Mouse (Mus musculus) lung, embryonic 15.5 days (tissue): ENCODE data around the gene Mettl15. TPM values are rescaled to one million over a fixed set of nuclear protein-coding genes. Genes with fewer than 3 reads are reported as not detected.

Experiments
- ATAC-seq: fragments of 200-750 bp; cut with Nextera tagmentation; 2 replicates; pipeline ENCODE4 v1.8.0; 2017; ENCODE audit warnings: moderate number of reproducible peaks, borderline replicate concordance; ENCODE audit not compliant: low FRiP score, low TSS enrichment; ENCODE audit errors: extremely low read depth
- H3K27ac ChIP-seq: fragments of 300-500 bp; sonication (generic); 2 replicates; pipeline ENCODE4 v1.5.1; 2015; ENCODE audit warnings: moderate library complexity, mild to moderate bottlenecking, inconsistent platforms
- H3K27me3 ChIP-seq: fragments of 300-500 bp; sonication (generic); 2 replicates; pipeline ENCODE4 v1.6.1; 2015; ENCODE audit warnings: inconsistent platforms
- H3K36me3 ChIP-seq: fragments of 300-500 bp; sonication (generic); 2 replicates; pipeline ENCODE4 v1.6.1; 2015; ENCODE audit warnings: inconsistent platforms
- H3K4me1 ChIP-seq: fragments of 300-500 bp; sonication (generic); 2 replicates; pipeline ENCODE4 v1.6.1; 2015; ENCODE audit warnings: inconsistent platforms
- H3K4me2 ChIP-seq: fragments of 300-500 bp; sonication (generic); 2 replicates; pipeline ENCODE4 v1.6.1; 2015; ENCODE audit warnings: inconsistent platforms, mild to moderate bottlenecking, moderate library complexity
- H3K4me3 ChIP-seq: fragments of 300-500 bp; sonication (generic); 2 replicates; pipeline ENCODE4 v1.5.1; 2015; ENCODE audit warnings: mild to moderate bottlenecking, inconsistent platforms
- H3K9ac ChIP-seq: fragments of 300-500 bp; sonication (generic); 2 replicates; pipeline ENCODE4 v1.6.1; 2015; ENCODE audit warnings: inconsistent platforms
- H3K9me3 ChIP-seq: fragments of 300-500 bp; sonication (generic); 2 replicates; pipeline ENCODE4 v1.6.1; 2016; ENCODE audit warnings: inconsistent platforms
- WGBS: fragments of 180-500 bp; shearing (Covaris S2); methylation state at CpG from one replicate; pipeline ENCODE4 v1.1.7; 2015; 5-methylcytosine and 5-hydroxymethylcytosine counted together
- polyA plus RNA-seq: library from polyadenylated mRNA; unstranded; fragments of >200 nt; fragmentation: Nextera tagmentation; extraction: Ambion mirVana; gene quantifications from 2 replicates; pipeline ENCODE4 v1.2.1, GENCODE M21; 2015

The Mettl15 gene
- polyA plus RNA-seq, 1 experiment from 2014 or later = 16.6 TPM

DNA sequence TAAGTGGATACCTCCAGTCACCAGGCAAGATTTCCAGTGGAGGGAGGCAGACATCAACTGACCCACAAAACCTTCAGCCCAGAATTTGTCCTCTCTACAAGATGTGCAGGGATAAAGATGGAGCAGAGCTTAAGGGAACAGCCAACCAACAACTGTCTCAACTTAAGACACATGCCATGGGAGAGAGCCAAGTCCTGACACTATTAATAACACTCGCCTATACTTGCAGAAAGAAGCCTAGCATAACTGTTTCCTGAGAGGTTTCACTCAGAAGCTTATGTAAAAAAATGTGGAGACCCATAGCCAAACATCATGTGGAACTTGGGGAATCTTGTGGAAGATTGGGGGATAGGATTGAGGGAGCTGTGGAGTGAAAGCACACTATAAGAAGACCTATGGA lies 124.4 kb downstream of the Mettl15 start:
- Histone ChIP-seq H3K9ac (no peak overlapping the region), H3K36me3 (no peaks in the 10 kb centered on the region), H3K4me2 (no peak overlapping the region), H3K27ac (no peak overlapping the region), H3K9me3 (no peaks in the 10 kb centered on the region), H3K4me3 (no peak overlapping the region), H3K27me3 (no peaks in the 10 kb centered on the region), H3K4me1 (no peaks in the 10 kb centered on the region)
- ATAC-seq = no peak
- WGBS = 65% methylated on average over 1 of the region's 1 CpGs

DNA sequence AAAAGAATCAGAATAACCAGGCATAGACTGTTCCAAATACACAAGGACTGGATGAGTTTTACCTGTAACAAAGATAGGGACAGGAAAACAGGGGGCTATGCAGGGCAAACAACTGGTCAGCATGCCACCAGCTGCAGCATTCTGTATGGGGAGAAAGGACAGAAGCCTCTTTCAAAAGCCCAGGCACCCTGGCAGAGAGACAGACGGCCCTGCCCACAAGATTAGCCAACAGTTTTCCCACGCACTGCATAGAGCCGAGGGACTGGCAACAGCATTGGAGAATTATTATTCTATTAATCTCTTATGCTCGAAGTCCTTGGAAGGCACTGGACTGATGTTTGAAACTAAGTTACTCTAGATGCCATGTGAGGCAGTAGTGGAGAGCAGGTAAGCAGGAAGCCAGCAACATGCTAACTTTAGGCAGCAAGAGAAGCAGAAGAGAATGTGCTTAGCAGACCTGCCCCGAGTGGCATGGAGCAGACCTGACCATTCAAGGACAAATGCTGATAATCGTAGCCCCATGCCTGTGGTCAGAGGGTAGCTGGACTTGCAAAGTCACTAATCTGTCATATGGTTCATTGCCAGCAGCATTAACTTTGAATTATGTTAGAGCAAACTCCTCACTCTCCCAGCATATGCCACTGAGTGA lies 127.0 kb downstream of the Mettl15 start:
- Histone ChIP-seq H3K27me3 (no peaks in the 10 kb centered on the region), H3K36me3 (no peaks in the 10 kb centered on the region), H3K4me1 (no peaks in the 10 kb centered on the region), H3K9me3 (no peaks in the 10 kb centered on the region), H3K9ac (no peak overlapping the region), H3K27ac (no peak overlapping the region), H3K4me3 (no peak overlapping the region), H3K4me2 (no peak overlapping the region)
- WGBS = 63% methylated on average over 6 of the region's 6 CpGs
- ATAC-seq = no peak

DNA sequence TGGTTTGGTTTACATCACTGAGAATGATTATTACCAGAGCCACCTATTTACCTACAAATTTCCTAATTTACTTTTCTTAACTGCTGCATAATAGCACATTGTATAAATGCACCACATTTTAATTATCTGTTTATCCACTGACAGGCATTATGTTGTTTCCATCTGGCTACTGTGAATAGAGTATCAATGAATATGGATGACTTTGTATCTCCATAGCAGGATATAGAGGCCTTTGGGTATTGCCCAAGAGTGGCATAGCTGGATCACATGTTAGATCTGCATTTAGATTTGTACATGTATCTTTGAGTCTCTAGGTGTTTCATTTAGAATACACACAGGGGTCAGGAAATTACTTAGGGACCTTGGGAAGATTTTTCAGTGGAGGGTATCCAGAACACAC lies 133.3 kb downstream of the Mettl15 start:
- no peak overlapping the region for H3K4me3 ChIP-seq
- H3K9ac ChIP-seq = no peak overlapping the region
- no peaks in the 10 kb centered on the region for H3K4me1 ChIP-seq
- no peak overlapping the region for H3K27ac ChIP-seq
- no peak overlapping the region for H3K4me2 ChIP-seq
- H3K9me3 ChIP-seq = no peaks in the 10 kb centered on the region
- ATAC-seq = no peak
- no peaks in the 10 kb centered on the region for H3K27me3 ChIP-seq
- H3K36me3 ChIP-seq = no peaks in the 10 kb centered on the region

DNA sequence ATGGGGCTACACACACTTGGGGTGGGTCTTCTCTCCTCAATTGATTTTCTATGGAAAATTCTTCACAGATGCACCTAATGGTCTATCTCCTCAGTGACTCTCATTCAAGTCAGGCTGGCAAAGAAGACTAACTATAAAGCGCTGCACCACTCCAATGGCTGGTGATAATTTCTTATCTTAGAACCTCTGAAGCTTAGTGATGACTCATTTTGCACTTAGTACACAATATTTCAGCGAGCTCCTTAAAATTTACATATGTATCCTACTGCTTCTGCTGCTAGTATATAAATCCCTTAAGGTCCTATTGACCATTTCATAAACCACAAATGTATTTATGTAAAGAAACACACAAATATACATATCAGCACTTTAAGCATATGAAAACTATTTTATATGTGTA lies 136.1 kb downstream of the Mettl15 start:
- Histone ChIP-seq H3K27ac (no peak overlapping the region), H3K4me3 (no peak overlapping the region), H3K9me3 (no peaks in the 10 kb centered on the region), H3K9ac (no peak overlapping the region), H3K27me3 (no peaks in the 10 kb centered on the region), H3K4me2 (no peak overlapping the region), H3K36me3 (no peaks in the 10 kb centered on the region), H3K4me1 (no peaks in the 10 kb centered on the region)
- WGBS = 91% methylated on average over 2 of the region's 2 CpGs
- ATAC-seq = no peak

DNA sequence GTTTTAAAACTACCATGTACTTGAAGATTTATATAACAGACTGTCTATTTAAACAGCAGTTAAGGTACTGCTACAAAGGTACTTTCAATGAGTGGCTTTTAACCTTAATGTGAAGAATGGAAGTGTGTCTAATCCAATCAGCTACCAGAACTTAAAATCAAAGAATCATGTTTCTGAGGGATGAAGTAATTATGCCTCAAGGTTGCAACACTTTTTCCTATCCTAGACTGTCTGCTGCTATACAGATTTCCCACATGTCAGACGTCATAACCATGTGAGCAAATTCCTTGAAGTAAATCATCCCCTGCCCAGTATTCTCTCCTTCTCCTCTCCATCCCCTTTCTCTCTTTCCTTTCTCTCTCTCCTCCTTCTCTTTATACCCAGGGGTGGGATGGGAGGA lies 140.2 kb downstream of the Mettl15 start:
- no peaks in the 10 kb centered on the region for H3K9me3 ChIP-seq
- H3K27me3 ChIP-seq = no peaks in the 10 kb centered on the region
- H3K4me1 ChIP-seq = no peaks in the 10 kb centered on the region
- H3K4me2 ChIP-seq = no peak overlapping the region
- no peak overlapping the region for H3K4me3 ChIP-seq
- no peak for ATAC-seq
- no peak overlapping the region for H3K27ac ChIP-seq
- no peak overlapping the region for H3K9ac ChIP-seq
- 68% methylated on average over 1 of the region's 1 CpGs for WGBS
- no peaks in the 10 kb centered on the region for H3K36me3 ChIP-seq

DNA sequence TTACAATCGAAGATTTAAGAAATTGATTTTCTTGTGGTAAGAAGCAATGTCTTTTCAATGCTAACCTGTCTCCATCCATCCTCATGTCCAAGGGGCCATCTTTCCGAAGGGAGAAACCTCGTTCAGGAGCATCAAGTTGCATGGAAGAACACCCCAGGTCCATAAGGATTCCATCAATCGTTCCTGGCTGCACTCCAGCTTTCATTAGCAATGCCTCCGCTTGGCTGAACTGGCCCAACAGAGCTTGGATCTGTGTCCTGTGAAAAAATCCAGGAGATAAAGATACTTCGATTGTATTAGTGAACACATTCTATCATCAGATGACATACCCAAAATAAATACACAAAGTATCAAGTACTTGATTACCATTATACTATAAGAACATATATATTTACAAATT lies 143.3 kb downstream of the Mettl15 start:
- no peak overlapping the region for H3K27ac ChIP-seq
- no peak overlapping the region for H3K4me2 ChIP-seq
- H3K9me3 ChIP-seq = no peaks in the 10 kb centered on the region
- H3K4me3 ChIP-seq = no peak overlapping the region
- H3K36me3 ChIP-seq = no peaks in the 10 kb centered on the region
- H3K27me3 ChIP-seq = no peaks in the 10 kb centered on the region
- H3K4me1 ChIP-seq = no peaks in the 10 kb centered on the region
- ATAC-seq = no peak
- WGBS = 66% methylated on average over 6 of the region's 6 CpGs
- no peak overlapping the region for H3K9ac ChIP-seq

DNA sequence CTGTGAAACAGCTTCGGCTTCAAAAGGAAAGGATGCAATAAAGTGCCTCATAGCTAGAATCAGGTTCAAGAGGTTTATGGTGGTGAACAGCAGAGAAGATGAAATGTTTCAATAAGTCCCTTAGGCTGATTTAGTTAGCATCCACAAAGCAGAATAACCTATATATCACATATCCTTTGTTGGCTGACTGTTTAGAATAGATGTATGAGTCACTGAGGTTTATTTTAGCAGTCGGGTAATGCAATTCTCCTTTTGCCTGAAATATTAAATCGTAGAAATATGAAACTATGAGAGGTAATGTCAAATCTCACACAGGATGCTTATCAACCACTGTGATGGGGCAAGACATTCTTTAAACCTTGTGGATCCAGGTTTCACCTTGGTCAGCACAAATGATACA lies 149.8 kb downstream of the Mettl15 start:
- Histone ChIP-seq H3K9me3 (no peaks in the 10 kb centered on the region), H3K4me2 (no peak overlapping the region), H3K36me3 (no peaks in the 10 kb centered on the region), H3K4me1 (no peaks in the 10 kb centered on the region), H3K4me3 (no peak overlapping the region), H3K9ac (no peak overlapping the region), H3K27ac (no peak overlapping the region), H3K27me3 (no peaks in the 10 kb centered on the region)
- ATAC-seq = no peak
- 82% methylated on average over 3 of the region's 3 CpGs for WGBS

DNA sequence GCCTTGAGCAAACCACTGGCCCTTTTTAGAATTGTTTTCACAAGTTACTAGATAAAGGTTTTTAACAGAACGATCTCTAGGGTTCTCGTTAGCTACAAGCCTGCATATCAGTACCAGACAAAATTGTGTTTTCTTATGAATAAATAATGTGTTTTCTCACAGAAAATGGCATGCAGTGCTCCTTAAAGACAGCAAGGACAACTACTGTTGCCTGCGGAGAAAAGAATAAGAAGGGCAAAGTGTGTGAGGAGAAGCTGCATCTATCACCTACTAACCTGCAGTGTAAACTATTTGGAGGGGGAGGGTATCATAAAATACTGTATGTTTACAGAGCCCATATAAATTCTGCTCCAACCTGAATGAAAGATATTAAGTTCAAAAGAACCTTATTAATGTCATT lies 150.6 kb downstream of the Mettl15 start:
- Histone ChIP-seq H3K4me2 (no peak overlapping the region), H3K4me3 (no peak overlapping the region), H3K27ac (no peak overlapping the region), H3K4me1 (no peaks in the 10 kb centered on the region), H3K36me3 (no peaks in the 10 kb centered on the region), H3K9ac (no peak overlapping the region), H3K27me3 (no peaks in the 10 kb centered on the region), H3K9me3 (no peaks in the 10 kb centered on the region)
- WGBS = 93% methylated on average over 3 of the region's 3 CpGs
- ATAC-seq = no peak

DNA sequence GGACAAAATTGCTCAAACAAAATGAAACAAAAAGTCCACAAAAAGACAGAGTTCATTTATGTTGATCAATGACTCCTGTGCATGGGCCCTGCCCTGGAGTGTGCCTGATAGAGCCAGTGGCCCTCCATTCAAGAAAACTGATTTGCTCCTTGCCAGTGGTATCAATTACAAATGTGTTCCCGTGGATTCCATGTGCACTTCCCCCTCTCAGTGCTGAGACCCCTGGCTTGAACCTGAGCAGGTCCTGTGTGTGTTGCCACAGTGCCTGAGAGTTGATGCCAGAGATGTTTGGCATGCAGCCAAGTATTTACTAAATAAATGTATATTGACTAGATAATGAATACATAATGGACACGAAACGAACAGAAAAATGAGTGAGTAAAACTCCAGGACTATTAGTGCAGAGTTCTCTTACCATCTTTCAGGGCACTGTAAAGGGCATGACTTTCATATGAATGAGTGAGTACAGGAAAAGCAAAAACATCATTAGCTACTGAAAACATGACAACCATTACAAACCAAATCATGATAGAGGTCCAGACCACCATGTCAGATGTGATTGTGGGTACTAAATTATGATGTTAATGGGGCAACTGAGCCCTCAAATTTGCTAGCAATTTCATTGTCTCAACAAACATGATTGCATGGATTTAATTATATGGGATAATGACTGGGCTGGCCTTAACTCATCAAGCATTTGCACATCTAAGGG lies 174.6 kb downstream of the Mettl15 start:
- Histone ChIP-seq H3K4me2 (no peak overlapping the region), H3K27ac (no peak overlapping the region), H3K9me3 (no peaks in the 10 kb centered on the region), H3K27me3 (no peaks in the 10 kb centered on the region), H3K36me3 (no peaks in the 10 kb centered on the region), H3K4me3 (no peak overlapping the region), H3K4me1 (no peaks in the 10 kb centered on the region), H3K9ac (no peak overlapping the region)
- WGBS = 61% methylated on average over 3 of the region's 3 CpGs
- no peak for ATAC-seq

DNA sequence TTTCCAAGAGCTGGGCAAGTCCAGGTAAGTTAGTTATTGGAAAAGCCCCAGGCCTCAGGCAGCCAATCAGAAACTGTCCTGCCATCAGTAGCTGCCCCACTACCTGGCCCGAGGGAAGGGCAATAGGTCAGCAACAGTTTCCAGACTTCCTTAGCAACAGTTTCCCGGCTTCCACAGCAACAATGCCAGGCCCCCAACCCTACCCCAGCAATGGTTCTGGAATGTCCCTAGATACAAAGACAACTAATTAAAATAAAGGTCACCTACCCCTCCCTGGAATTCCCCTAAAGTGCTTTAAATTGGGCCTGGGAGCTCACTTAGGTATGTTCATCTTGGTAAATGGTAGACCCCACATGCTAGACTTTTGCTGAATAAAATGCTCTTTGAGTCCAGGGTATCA lies 230.9 kb downstream of the Mettl15 start:
- no peak for ATAC-seq
- Histone ChIP-seq H3K27me3 (no peaks in the 10 kb centered on the region), H3K27ac (no peak overlapping the region), H3K36me3 (no peaks in the 10 kb centered on the region), H3K4me3 (no peak overlapping the region), H3K9ac (no peak overlapping the region), H3K4me2 (no peak overlapping the region), H3K9me3 (no peaks in the 10 kb centered on the region), H3K4me1 (no peaks in the 10 kb centered on the region)
- 71% methylated on average over 2 of the region's 2 CpGs for WGBS
